Mouse (Mus musculus) brain, embryonic 14.5 days (tissue): ENCODE data around the gene Dnah17.

Experiments used
- CTCF ChIP-seq: fragments of 200-500 bp; IDR thresholded peaks from 2 replicates; pipeline ENCODE4 v1.5.1; 2012; ENCODE audit warnings: inconsistent platforms, mild to moderate bottlenecking, moderate library complexity, borderline replicate concordance; ENCODE audit not compliant: insufficient read depth, insufficient read length; ENCODE audit errors: extremely low read depth
- POLR2A ChIP-seq: fragments of 200-500 bp; IDR thresholded peaks from 2 replicates; pipeline ENCODE4 v1.6.1; 2012; ENCODE audit warnings: mild to moderate bottlenecking, inconsistent platforms, borderline replicate concordance; ENCODE audit not compliant: poor library complexity, insufficient read depth, insufficient read length, severe bottlenecking; ENCODE audit errors: extremely low read depth

GRCm38 (mm10) chr11:118042791-118043190 is 87.6 kb downstream of the Dnah17 start:
- TF ChIP-seq CTCF: no peak
- TF ChIP-seq POLR2A: no peak
